Mouse (Mus musculus): ENCODE measurements around the gene Tmem156. TPM values are rescaled to one million over a fixed set of nuclear protein-coding genes. Genes with fewer than 3 reads are reported as not detected.
"Not testable (repeated sequence)": the region's sequence is repeated elsewhere in the genome, so short reads cannot be mapped to it uniquely, and the experiment has no call there.

The Tmem156 gene
- polyA plus RNA-seq (2012; rRNA removed), result 0.22 and 0.30 TPM in 2 replicates

DNA sequence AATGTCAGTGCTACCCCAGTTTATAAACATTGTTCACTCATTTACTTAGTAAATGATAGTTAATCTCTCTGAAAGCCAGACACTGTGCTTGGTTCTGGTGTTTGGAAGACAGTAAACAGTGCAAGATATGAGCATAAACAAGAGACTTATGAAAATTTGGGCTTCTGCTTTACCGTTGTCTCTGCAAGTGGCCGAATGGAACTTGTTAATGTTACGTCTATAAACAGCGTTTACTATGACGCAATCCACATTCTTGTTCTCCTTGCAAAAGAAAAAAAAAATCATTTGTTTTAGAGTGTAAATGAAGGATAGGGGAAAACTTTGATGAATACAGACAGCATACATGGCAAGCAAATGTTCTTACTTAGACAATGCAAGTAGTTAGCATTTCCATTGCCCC lies at the start of gene Tmem156:
Gene Tmem156 (minus strand): TSS at position 212 of the 400 bp plus-strand sequence.
- DNase-seq (ENCODE audit: low read depth), result no peak

DNA sequence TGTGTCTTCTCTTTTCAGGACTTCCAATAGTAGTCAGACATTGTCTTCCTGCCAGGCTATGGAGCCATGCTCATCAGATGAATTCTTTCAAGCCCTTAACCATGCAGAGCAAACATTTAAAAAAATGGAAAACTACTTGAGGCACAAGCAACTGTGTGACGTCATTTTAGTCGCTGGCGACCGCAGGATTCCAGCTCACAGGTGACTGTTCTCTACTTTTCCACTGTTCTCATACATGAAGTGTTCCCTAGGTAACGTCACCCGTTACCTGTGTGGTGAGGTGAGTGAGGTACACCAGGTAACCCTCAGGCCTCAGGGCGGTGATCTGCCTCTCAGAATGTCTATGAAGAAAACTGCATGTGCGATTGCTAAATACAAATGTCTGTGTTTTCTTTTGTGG lies 49.3 kb upstream of the Tmem156 start:
- DNase-seq (ENCODE audit: low read depth), result peak; percentile 37

DNA sequence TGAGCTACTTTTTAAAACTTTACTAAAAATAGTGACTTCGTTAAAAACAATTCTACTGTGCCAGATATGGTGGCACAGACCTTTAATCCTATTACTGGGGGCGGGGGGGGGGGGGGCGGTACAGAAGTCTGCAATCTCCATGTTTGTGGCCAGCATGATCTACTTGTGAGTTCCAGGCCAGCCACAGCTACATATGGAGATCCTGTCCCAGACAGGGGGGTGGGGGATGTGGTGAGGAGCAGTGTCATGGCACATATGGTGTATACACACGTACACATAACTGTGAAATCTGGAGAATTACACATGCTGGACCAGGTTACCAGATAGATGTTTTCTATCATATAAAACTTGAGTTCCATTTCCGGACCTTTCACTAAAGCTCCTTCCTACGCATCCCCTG lies 45.1 kb upstream of the Tmem156 start:
- no peak for DNase-seq (ENCODE audit: low read depth)

DNA sequence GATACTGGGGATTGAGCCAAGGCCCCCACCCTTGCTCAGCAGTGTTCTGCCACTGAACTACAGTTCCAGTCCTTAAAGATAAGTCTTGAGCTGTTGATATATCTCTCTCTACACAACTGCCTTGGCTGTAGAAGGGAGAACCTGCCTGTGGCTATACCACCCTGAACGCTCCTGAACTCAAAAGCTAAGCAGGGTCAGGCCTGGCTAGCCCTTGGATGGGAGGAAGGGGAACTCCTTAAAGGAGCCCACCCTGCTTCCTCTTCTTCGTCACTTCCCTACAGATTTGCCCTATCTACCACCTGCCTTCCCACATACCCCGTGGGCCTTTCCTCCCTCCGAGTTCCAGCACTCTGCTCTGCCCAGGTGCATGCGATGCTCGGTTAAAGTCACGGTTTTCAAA lies 44.2 kb upstream of the Tmem156 start:
- no peak for DNase-seq (ENCODE audit: low read depth)

DNA sequence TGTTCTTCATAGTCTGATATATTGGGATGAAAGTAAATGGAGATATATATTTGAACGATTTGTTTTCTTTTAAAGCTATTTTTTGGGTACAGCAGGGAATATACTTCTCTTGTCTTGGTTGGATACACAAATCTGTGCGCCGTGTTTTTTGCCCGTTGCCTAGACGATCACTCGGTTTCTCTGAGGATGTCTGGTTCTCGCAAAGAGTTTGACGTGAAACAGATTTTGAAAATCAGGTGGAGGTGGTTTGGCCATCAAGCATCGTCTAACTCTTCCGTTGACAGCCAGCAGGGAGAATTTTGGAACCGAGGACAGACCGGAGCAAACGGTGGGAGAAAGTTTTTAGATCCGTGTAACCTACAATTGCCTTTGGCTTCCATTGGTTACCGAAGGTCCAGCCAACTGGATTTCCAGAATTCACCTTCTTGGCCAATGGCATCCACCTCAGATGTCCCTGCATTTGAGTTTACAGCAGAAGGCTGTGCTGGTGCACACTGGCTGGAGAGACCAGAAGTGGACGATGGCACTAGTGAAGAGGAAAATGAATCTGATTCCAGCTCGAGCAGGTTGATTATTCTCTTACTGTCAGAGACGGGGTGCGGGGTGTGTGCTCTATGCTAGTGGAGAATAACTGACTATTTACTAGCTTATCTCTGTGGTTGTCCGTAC lies 39.4 kb upstream of the Tmem156 start:
- no peak for DNase-seq (ENCODE audit: low read depth)

DNA sequence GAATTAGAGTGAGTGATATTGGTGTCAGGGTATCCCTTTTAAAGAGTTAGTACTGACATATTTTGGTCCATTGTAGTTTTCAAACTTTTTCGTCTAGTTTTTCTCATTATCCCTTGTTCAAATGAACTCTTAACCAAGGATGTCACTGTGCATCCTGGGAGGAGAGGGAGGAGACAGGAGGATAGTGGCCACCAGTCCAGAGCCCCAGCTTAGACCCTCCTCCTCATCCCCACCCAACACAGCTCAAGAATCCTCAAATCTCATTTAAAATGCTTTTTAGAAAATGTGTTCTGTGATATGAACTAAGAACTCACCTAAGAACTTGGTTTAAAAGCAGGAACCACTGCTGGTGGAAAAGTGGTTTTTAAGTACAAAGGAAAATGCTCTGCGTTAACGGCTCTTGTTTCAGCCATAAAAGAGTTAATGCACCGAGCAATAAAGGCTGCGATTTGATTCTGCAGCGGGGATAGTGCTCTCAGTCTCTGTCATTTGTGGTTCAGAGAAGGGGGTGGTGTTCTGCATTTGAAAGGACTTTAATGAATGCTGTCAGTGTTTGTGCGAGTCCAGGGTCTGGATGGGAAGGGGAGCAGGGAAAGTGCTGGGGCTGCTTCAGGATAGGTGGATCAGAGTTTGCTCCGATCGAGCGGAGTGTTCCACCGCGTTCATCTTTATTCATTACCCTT lies 38.7 kb upstream of the Tmem156 start:
- no peak for DNase-seq (ENCODE audit: low read depth)

DNA sequence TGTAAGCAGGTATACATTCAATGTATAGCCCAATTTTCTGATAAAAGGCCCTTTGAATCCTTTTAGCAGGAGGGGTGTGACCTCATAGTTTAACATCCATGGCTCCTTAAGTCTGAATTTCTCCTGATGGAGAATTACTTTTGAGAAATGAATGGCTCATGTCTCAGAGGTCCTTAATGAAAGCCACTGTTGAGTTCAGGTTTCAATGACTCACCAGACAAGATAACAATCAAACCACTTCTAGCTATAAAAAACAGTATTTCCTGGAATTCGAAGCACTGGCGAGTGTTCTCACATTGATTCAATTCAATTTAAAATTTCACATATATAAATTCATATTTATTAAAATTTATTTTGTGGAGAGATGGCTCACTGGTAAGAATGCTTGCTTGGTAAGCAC lies 36.5 kb upstream of the Tmem156 start:
- no peak for DNase-seq (ENCODE audit: low read depth)

DNA sequence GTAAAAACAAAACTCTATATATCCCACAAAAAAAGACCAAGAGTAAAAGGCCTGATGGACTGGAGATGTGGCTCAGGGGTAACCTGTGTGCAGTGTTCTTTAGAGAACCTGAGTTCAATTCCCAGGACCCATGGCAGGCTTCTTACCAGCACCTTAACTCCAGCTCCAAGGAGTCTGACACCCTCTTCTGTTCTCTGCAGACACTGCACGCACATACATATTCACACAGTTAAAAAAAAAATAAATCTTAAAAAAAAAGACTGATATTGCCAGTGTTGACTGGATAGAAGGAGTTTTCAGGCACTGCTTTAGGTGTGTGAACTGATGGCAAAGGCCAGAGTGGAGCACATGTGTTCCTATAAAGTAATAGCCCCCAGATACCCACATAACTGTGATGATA lies 34.2 kb upstream of the Tmem156 start:
- DNase-seq (ENCODE audit: low read depth), result no peak

DNA sequence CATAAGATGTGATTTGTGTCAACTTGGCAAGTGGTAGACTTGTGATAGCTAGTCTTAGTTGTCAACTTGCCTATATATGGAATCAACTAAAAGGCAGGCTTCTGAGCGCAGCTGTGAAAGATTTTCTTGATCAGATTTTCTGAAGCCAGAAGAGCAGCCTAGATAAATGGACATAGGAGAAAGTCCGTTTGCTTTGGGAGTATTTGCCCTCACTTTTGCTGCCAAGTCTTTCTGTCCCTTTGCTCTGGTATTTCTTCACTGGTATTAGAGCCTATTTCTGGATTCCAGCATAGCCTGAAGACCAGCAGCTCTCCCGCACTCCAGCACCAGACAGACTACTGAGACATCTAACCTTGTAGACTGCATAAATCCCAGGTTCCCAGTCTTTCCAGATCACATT lies 30.7 kb upstream of the Tmem156 start:
- DNase-seq (ENCODE audit: low read depth), result no peak

DNA sequence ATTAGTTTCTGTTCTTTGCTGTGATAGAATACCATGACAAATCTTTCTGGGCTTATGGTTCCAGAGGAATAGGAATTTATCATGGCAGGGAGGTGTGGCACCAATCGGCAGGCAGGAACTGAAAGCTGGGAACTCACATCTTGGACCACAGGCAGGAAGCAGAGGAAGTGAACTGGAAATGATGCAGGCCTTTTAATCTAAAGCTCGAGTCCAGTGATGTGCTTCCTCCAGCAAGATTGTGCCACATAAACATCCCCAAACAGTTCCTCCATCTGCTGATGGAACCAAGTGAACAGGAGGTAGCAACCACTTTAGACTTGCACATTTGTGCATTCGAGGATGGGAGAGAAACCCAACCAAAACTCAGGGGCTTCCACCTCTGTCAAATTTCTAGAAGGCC lies 28.0 kb upstream of the Tmem156 start:
- DNase-seq (ENCODE audit: low read depth), result no peak

DNA sequence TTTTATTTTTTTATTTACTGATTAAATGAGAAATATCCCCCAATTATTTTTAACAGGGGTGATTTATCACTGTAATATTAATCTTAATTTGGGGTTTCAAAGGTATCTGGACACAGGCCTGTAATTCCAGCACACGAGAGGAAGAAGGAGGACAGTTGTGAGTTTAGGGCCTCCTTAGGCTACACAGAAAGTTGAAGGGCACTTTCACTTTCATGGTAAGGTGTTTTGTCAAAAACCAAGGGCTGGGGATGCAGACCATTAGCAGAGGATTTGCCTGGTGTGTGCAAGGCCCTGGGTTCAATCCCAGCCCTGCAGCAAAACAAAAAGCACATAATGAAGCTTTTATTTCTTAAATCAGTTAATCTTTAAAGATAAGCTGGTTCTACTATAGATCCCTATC lies 27.6 kb upstream of the Tmem156 start:
- DNase-seq (ENCODE audit: low read depth), result no peak

DNA sequence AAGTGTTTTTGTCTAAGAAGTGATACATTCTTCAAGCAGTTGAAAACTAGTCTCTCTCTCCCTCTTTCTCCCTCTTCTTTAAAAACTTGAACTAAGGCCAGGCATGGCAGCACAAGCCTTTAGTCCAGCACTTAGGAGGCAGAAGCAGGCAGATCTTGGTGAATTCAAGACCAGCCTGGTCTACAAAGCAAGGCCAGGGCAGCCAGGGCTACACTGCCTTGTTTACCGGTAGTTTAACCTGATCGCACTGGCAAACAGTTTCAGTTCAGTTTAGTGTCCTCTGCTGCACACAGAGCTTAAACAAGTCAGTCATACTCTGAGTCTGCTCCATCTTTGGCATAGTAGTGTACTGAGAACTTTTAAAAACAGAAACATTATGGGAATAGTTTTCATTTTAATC lies 24.9 kb upstream of the Tmem156 start:
- no peak for DNase-seq (ENCODE audit: low read depth)

DNA sequence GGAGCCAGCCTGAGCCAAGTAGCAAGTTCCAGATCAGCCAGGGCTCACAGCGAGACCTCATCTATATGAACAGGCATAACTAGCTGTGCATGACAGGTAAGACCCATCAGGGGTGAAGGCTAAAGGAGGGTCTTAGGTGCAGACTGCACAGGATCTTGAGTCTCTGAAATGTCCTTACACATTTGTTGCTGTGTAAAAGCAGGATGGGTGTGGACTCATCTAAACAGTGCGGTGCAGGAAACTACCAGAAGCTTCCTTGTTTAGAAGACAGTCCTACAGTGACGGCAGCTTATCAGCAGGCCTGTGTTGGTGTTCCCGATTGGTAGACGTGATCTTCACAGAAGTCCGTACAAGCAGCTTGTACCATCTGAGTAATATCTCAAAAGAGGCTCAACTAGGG lies 21.4 kb upstream of the Tmem156 start:
- DNase-seq (ENCODE audit: low read depth), result no peak

DNA sequence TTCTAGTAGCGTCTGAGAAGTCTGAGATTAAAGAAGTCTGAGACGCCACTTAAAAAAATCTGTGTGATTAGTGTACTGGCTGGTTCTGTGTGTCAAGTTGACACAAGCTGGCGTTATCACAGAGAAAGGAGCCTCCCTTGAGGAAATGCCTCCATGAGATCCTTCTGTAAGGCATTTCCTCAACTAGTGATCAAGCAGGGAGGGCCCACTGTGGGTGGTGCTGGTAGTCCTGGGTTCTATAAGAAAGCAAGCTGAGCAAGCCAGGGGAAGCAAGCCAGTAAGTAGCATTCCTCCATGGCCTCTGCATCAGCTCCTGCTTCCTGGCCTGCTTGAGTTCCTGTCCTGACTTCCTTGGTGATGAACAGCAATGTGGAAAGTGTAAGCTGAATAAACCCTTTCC lies 20.3 kb upstream of the Tmem156 start:
- not testable (repeated sequence) for DNase-seq (ENCODE audit: low read depth)

DNA sequence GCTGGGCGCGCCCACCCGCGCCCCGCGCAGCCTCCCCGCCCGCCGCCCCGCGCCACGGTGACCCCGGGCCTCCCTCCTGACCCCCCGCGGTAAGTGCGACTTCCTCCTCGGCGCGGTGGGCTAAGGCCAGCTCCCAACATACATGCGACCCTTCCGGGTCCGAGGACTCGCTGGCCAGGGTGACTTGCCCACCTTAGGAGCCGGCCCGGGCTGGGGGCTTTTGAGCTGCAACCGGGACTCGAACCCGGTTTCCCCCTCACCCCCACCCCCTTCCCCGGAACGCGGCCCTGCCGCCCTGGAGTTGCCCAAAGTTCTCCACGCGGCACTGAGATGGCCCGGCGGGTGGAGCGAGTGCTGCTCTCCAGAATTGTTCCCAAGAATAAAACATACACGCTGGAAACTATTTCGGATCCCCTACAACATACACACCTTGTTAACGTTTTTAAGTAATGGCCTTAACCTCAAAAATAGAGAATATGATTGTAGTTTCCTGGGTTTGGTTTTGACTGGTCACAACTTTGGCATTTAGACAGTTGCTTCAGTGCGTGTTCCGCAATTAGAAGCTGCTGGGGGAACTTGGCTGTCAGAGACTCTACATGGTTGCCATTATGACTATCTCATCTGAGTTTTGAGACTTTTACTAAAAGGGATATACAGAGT lies 16.0 kb upstream of the Tmem156 start:
- no peak for DNase-seq (ENCODE audit: low read depth)

DNA sequence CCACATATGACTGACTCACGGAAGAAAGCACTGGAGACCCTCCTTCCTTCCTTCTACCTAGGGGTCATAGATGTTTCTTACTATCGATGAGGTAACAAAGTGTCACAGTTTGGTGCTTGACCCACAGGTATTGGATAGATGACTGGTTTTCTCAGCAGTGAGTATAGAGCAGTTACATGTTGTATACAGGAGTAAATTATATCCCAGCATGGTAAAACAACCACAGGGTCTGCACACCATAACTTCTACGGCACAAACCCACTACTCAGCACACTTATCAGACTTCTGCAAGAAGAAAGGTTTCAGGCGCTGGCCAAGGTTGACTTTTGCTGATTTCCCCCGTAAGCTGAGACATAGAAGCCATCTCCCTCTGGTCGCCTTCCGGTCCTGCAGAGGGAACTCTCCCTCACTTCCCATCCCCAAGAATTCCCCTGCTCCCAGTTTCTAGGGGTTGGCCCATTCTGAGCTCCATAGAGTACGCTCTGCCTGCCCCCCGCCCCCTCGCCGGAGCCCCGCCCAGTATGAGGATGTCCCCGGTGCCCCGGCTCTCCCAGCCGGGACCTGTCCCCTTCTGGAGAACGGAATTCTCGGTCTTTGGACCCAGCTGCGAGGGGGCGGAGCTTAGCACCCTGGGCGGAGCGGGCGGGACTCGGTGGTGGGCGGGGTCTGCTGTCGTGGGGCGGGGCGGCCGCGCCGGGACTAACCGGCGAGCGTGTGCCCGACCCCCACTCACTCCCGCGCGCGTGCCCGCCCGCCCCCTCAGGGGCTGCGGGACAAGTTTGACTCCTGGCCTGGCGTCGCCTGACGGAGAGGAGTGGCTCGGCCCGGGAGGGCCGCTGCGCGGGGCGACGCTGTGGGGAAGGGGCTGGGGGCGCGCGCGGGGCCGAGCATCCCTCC lies 15.2 kb upstream of the Tmem156 start, which contains the start of gene Klhl5:
Gene Klhl5 (plus strand): TSS at position 664 of the 897 bp plus-strand sequence.
- no peak for DNase-seq (ENCODE audit: low read depth)

DNA sequence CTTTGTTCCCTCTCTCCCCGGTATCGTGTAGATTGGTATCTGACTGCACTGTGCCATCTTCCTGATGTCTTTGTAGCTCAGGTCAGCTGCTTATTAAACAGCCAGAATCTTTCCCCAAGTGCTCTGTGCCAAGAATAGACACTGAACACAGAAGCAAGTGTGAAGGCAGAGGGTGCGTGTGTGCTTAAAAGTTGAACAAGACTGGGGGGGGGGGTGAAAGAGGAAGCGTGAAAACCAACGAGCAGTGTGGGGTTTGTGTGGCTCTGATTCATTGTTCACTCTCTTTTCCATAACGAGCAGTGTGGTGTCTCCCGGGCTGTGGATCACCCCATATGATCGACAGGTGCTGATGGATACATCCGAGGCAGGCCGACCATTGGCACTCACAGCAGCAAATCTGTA lies 10.7 kb upstream of the Tmem156 start:
- no peak for DNase-seq (ENCODE audit: low read depth)

DNA sequence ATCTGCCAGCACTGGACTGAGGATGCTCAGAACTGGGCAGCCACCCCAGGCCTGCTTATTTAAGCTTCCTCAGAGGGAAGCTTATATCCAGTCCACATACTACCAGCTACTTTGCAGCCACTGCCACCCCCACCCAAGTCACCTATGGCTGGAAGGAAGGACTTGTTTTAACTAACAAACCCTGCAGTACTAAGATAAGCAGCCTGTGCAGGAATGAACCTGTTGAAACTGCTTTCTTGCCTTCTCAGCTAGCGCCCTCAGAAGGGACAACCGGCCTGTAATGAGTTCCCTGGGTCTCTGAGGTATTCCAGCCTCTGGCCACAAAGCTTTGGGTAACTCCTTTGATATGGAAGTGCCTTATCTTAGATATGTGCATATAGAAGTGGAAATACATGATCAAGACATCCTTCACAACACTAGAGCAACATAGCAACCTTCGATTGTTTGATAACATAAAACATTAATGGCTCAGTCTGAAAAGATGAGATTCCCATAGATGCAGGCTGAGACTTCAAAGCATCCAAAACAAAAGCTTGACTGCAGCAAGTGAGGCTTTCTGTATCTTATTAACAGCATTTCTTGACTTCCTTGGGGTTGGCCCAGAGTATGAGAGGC lies 10.2 kb upstream of the Tmem156 start:
- DNase-seq (ENCODE audit: low read depth), result no peak

DNA sequence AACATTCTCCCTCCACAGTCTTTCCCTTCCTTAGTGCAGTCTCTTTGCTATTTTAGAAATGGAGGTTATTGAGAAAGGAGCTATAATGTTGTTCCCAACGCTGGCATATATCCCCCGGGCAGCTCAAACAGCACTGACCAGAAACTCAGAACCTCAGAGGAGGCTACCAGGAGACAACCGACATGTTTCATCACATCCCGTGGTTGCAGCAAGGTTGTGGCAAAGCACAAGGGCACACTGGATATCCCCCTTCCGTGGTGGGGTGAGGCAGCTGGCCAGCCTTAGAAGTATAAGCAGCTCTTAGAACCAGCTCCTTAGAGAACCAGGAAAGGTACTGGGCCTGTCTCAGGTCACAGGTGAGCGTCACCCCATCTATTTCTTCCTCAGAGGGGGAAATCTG lies 9.7 kb upstream of the Tmem156 start:
- peak; percentile 50 for DNase-seq (ENCODE audit: low read depth)

DNA sequence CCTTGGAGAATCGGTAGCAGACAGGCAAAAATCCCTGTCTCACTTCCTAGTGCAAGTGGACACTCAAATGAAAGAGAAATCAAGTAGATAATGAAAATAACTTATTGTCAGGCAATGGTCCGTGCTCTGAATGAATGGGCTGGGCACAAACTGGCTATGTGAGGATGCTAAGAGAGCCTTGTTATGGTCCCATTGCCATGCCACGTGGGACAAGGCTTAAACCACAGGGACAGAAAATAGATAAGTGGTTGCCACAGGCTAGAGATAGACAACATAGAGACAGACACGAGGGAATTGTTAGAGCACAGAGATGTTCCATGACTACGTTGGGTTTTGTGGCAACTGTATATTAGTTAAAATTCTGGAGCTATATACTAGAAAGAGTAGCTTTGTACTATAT lies 9.3 kb upstream of the Tmem156 start:
- DNase-seq (ENCODE audit: low read depth), result no peak

DNA sequence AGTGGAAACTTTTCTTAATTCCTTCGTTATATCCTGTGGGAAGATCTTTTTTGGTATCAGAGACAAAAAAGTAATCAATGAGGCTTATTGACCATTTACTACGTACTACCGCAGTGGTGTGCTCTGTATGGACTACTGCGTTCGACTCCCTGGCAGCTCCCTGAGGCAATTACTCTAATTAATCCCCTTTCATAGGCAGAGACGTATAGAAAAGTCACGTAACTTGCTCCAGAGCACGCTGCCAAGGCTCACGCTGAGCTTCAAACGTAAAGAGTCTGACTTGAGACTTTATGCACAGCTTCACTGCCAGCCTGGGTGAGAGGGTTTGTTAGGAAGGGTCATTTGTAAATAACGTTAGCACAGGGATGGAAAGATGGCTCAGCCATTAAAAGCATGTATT lies 8.1 kb upstream of the Tmem156 start:
- no peak for DNase-seq (ENCODE audit: low read depth)

DNA sequence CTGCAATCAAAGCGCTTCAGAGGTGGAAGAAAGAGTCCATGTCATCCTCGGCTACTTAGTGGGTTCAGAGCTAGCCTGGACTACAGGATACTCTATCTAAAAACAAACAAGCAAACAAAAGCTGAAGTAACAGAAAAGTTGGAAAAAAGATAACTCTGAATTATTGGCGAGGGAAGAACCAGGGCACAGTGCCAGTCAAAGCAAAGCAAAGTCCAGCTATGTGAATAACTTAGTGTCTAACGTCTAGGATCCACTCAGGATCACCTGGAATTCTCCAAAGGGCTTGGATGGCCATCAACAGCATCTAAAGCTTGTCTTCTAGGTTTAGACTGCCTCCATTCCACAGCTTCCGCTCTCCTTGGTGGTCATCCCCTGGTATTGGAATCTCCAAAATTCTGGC lies 5.5 kb upstream of the Tmem156 start:
- DNase-seq (ENCODE audit: low read depth), result no peak
